ENCODE assay signal across 12 mouse cellular contexts in genomic region chr3:149007860-149008633, GRCm38 (mm10). TPM values are rescaled to one million over a fixed set of nuclear protein-coding genes. Genes with fewer than 3 reads are reported as not detected.
A peak's percentile ranks its signal among the peaks of the same experiment; 100 is the strongest.
DNase-seq lines count a peak whose midpoint lies in the region; ATAC-seq lines count a peak whose summit lies in the region.
"Had no signal": no experiment of that assay in that cellular context is flagged by ENCODE, and none has a peak within 500 bp of the region (broad histone marks: within the 10 kb centered on the region; RNA-seq: fewer than 3 reads in every experiment).

No protein-coding gene starts in this region.

- no peak for ATAC-seq in forebrain, embryonic 14.5 days
- no peak for ATAC-seq in forebrain, embryonic 11.5 days (replicated peaks; ENCODE audit: low FRiP score)
- no peak for ATAC-seq in kidney, embryonic 15.5 days (replicated peaks; ENCODE audit: low FRiP score)
- no peak for ATAC-seq in kidney, embryonic 16.5 days (ENCODE audit: low FRiP score, low TSS enrichment)
- no peak for ATAC-seq in embryonic facial prominence, embryonic 14.5 days (ENCODE audit: low read depth)
- ATAC-seq in midbrain, embryonic 13.5 days = no peak

- no peak overlapping the region for H3K27ac ChIP-seq in forebrain, embryonic 14.5 days (ENCODE audit: low read depth, low read length)
- no peak overlapping the region for H3K27ac ChIP-seq in forebrain, embryonic 11.5 days (ENCODE audit: low read depth, low read length)
- H3K27ac ChIP-seq in kidney, embryonic 15.5 days = no peak overlapping the region
- H3K27ac ChIP-seq in kidney, embryonic 16.5 days (ENCODE audit: low read length) = no peak overlapping the region
- no peak overlapping the region for H3K27ac ChIP-seq in embryonic facial prominence, embryonic 14.5 days (replicated peaks; ENCODE audit: low read depth, low read length)
- H3K27ac ChIP-seq in midbrain, embryonic 13.5 days = peak overlapping the region; percentile 39; the same call in 1 of the 2 replicates

- DNase-seq in forebrain, embryonic 14.5 days (ENCODE audit: low spot score) = peak; percentile 37
- no peak for DNase-seq in forebrain, embryonic 11.5 days (ENCODE audit: low spot score)
- no peak for DNase-seq in embryonic facial prominence, embryonic 14.5 days (ENCODE audit: low spot score)
- no peak for DNase-seq in adrenal gland, postnatal 10 days
- DNase-seq in left cerebral cortex, adult 18-20 months (ENCODE audit: low spot score in 2 of 2) = no peak
- DNase-seq: adrenal gland, adult 2 months; cerebellum, adult 11-12 months; gastrocnemius, postnatal 25 days; kidney, postnatal 36 days had no signal

- H3K9ac ChIP-seq in forebrain, embryonic 14.5 days (ENCODE audit: low read length) = 0 out of 2 replicates have a peak overlapping the region, but pooled peaks have one; percentile 3
- no peak overlapping the region for H3K9ac ChIP-seq in forebrain, embryonic 11.5 days (ENCODE audit: low read length)
- no peak overlapping the region for H3K9ac ChIP-seq in kidney, embryonic 15.5 days
- no peak overlapping the region for H3K9ac ChIP-seq in kidney, embryonic 16.5 days (replicated peaks; ENCODE audit: low read length)
- H3K9ac ChIP-seq in embryonic facial prominence, embryonic 14.5 days (ENCODE audit: low read depth, low read length) = no peak overlapping the region
- H3K9ac ChIP-seq in midbrain, embryonic 13.5 days (replicated peaks) = no peak overlapping the region

- no peaks in the 10 kb centered on the region for H3K4me1 ChIP-seq in forebrain, embryonic 14.5 days (ENCODE audit: control insufficient read depth, insufficient read depth, low read length)
- no peaks in the 10 kb centered on the region for H3K4me1 ChIP-seq in forebrain, embryonic 11.5 days (replicated peaks; ENCODE audit: control insufficient read depth, insufficient read depth, low read length)
- peaks cover 15% of the 10 kb centered on the region for H3K4me1 ChIP-seq in kidney, embryonic 15.5 days
- H3K4me1 ChIP-seq in kidney, embryonic 16.5 days (ENCODE audit: insufficient read depth, low read length) = peaks cover 8% of the 10 kb centered on the region; the same call in 1 of the 2 replicates
- 0 out of 2 replicates have a peak, but pooled peaks cover 10% of the 10 kb centered on the region for H3K4me1 ChIP-seq in embryonic facial prominence, embryonic 14.5 days (ENCODE audit: control insufficient read depth, insufficient read depth, low read length)
- H3K4me1 ChIP-seq in midbrain, embryonic 13.5 days (replicated peaks) = peaks cover 7% of the 10 kb centered on the region; the same call in 1 of the 2 replicates

- H3K36me3 ChIP-seq in forebrain, embryonic 14.5 days (ENCODE audit: control insufficient read depth, insufficient read depth, low read length) = no peaks in the 10 kb centered on the region
- no peaks in the 10 kb centered on the region for H3K36me3 ChIP-seq in forebrain, embryonic 11.5 days (ENCODE audit: control insufficient read depth, insufficient read depth, low read length)
- no peaks in the 10 kb centered on the region for H3K36me3 ChIP-seq in kidney, embryonic 15.5 days
- H3K36me3 ChIP-seq in kidney, embryonic 16.5 days (ENCODE audit: insufficient read depth, low read length) = no peaks in the 10 kb centered on the region
- H3K36me3 ChIP-seq in embryonic facial prominence, embryonic 14.5 days (ENCODE audit: control insufficient read depth, insufficient read depth, low read length) = no peaks in the 10 kb centered on the region
- H3K36me3 ChIP-seq in midbrain, embryonic 13.5 days = no peaks in the 10 kb centered on the region

- H3K4me2 ChIP-seq in forebrain, embryonic 14.5 days (ENCODE audit: low read length) = 0 out of 2 replicates have a peak overlapping the region, but pooled peaks have one; percentile 7
- no peak overlapping the region for H3K4me2 ChIP-seq in forebrain, embryonic 11.5 days (ENCODE audit: low read depth, low read length, severe bottlenecking)
- H3K4me2 ChIP-seq in kidney, embryonic 15.5 days = peak overlapping the region; percentile 23; the same call in 1 of the 2 replicates
- H3K4me2 ChIP-seq in kidney, embryonic 16.5 days (replicated peaks; ENCODE audit: low read depth, low read length) = no peak overlapping the region; the same call in 1 of the 2 replicates
- H3K4me2 ChIP-seq in embryonic facial prominence, embryonic 14.5 days (ENCODE audit: low read depth, low read length) = peak overlapping the region; percentile 35
- H3K4me2 ChIP-seq in midbrain, embryonic 13.5 days (replicated peaks) = no peak overlapping the region

- H3K4me3 ChIP-seq in forebrain, embryonic 14.5 days (ENCODE audit: low read depth, low read length) = no peak overlapping the region
- H3K4me3 ChIP-seq in forebrain, embryonic 11.5 days (ENCODE audit: low read depth, low read length) = no peak overlapping the region
- H3K4me3 ChIP-seq in kidney, embryonic 15.5 days (replicated peaks) = no peak overlapping the region
- H3K4me3 ChIP-seq in kidney, embryonic 16.5 days (ENCODE audit: low read length) = no peak overlapping the region
- no peak overlapping the region for H3K4me3 ChIP-seq in embryonic facial prominence, embryonic 14.5 days (ENCODE audit: low read depth, low read length)
- H3K4me3 ChIP-seq in midbrain, embryonic 13.5 days (replicated peaks) = no peak overlapping the region

- H3K9me3 ChIP-seq in forebrain, embryonic 14.5 days (replicated peaks; ENCODE audit: control insufficient read depth, low read length) = no peaks in the 10 kb centered on the region
- H3K9me3 ChIP-seq in forebrain, embryonic 11.5 days (ENCODE audit: control insufficient read depth, low read length) = no peaks in the 10 kb centered on the region
- no peaks in the 10 kb centered on the region for H3K9me3 ChIP-seq in kidney, embryonic 15.5 days (replicated peaks)
- no peaks in the 10 kb centered on the region for H3K9me3 ChIP-seq in kidney, embryonic 16.5 days (ENCODE audit: low read length)
- no peaks in the 10 kb centered on the region for H3K9me3 ChIP-seq in embryonic facial prominence, embryonic 14.5 days (ENCODE audit: control insufficient read depth, low read length)
- no peaks in the 10 kb centered on the region for H3K9me3 ChIP-seq in midbrain, embryonic 13.5 days

- no peaks in the 10 kb centered on the region for H3K27me3 ChIP-seq in forebrain, embryonic 14.5 days (replicated peaks; ENCODE audit: control insufficient read depth, insufficient read depth, low read length)
- no peaks in the 10 kb centered on the region for H3K27me3 ChIP-seq in forebrain, embryonic 11.5 days (ENCODE audit: control insufficient read depth, insufficient read depth, low read length)
- no peaks in the 10 kb centered on the region for H3K27me3 ChIP-seq in kidney, embryonic 15.5 days
- H3K27me3 ChIP-seq in kidney, embryonic 16.5 days (ENCODE audit: insufficient read depth, low read length) = no peaks in the 10 kb centered on the region
- H3K27me3 ChIP-seq in embryonic facial prominence, embryonic 14.5 days (replicated peaks; ENCODE audit: control insufficient read depth, insufficient read depth, low read length) = 0 out of 2 replicates have a peak, but pooled peaks cover 4% of the 10 kb centered on the region
- no peaks in the 10 kb centered on the region for H3K27me3 ChIP-seq in midbrain, embryonic 13.5 days

- 65% methylated on average over 20 of the region's 20 CpGs for WGBS in forebrain, embryonic 14.5 days
- 78% methylated on average over 20 of the region's 20 CpGs for WGBS in forebrain, embryonic 11.5 days
- WGBS in kidney, embryonic 15.5 days = 58% methylated on average over 20 of the region's 20 CpGs
- 55% methylated on average over 20 of the region's 20 CpGs for WGBS in kidney, embryonic 16.5 days
- 44% methylated on average over 20 of the region's 20 CpGs for WGBS in embryonic facial prominence, embryonic 14.5 days
- WGBS in midbrain, embryonic 13.5 days = 76% methylated on average over 20 of the region's 20 CpGs

RNA-seq across cellular contexts. Expression of gene Adgrl2, which starts 17.7 kb away (rescaled TPM):
- 69.4 and 92.3 TPM in 2 replicates for polyA plus RNA-seq in forebrain, embryonic 14.5 days (2014; fragmentation: Nextera tagmentation; extraction: Ambion mirVana)
- polyA plus RNA-seq in forebrain, embryonic 11.5 days (2014; fragmentation: Nextera tagmentation; extraction: Ambion mirVana) = 112 and 116 TPM in 2 replicates
- 62.1 and 64.6 TPM in 2 replicates for polyA plus RNA-seq in kidney, embryonic 15.5 days (2015; fragmentation: Nextera tagmentation; extraction: Ambion mirVana)
- 49.9 and 55.1 TPM in 2 replicates for polyA plus RNA-seq in kidney, embryonic 16.5 days (2015; fragmentation: Nextera tagmentation; extraction: Ambion mirVana)
- polyA plus RNA-seq in embryonic facial prominence, embryonic 14.5 days (2014; fragmentation: Nextera tagmentation; extraction: Ambion mirVana) = 80.2 and 91.6 TPM in 2 replicates
- polyA plus RNA-seq in midbrain, embryonic 13.5 days (2015; fragmentation: Nextera tagmentation; extraction: Ambion mirVana) = 120 and 125 TPM in 2 replicates
- total RNA-seq in adrenal gland, postnatal 10 days (2021) = 10 to 100 TPM; 62.4 to 80.4 TPM
- 100 to 1,000 TPM; 103 to 109 TPM for total RNA-seq in left cerebral cortex, adult 18-20 months (2021)

Comparison
In these comparisons a context has a peak if more than half of its experiments do, and no peak if none do; other contexts are left out.
1. H3K4me2 ChIP-seq: peak in forebrain, embryonic 14.5 days (single experiment), kidney, embryonic 15.5 days (single experiment) and embryonic facial prominence, embryonic 14.5 days (single experiment); none in forebrain, embryonic 11.5 days (single experiment), kidney, embryonic 16.5 days (single experiment) and midbrain, embryonic 13.5 days (single experiment).